Mouse (Mus musculus): ENCODE results near the gene Sp7.
A peak's percentile ranks its signal among the peaks of the same experiment; 100 is the strongest.

- TF ChIP-seq CHD1 (IDR thresholded peaks at IDR 0.05; ENCODE audit: low read depth, low read length): no peak
- peak in 1 of 2 experiments; percentile 99; a peak in 2 of 4 replicates for TF ChIP-seq POLR2A (IDR thresholded peaks at IDR 0.05; ENCODE audit: control insufficient read depth in 1 of 2, insufficient read depth in 1 of 2, low read depth in 1 of 2, low read length in 2 of 2, poor library complexity in 1 of 2)
These were observed 38.7 kb upstream of the Sp7 start, which contains the start of gene Sp1 for GRCm38 (mm10) chr15:102405489-102406195.

Data from MEL (cell line).